Mouse (Mus musculus) left cerebral cortex, postnatal 10 days (tissue): ENCODE data around the gene Krt14. TPM values are rescaled to one million over a fixed set of nuclear protein-coding genes. Genes with fewer than 3 reads are reported as not detected.

Source experiments
- DNase-seq, 2 experiments: peaks; one replicate each; pipeline ENCODE4 v3.0.0; 2021 to 2022; ENCODE audit warnings: low spot score in 2 of 2, mixed read lengths in 1 of 2; ENCODE audit errors: extremely low spot score in 1 of 2
- intact Hi-C: fragments of 180-260 bp; cut with DNase I; formaldehyde crosslinking; loops from one replicate; pipeline ENCODE4 v1.15.1; 2025
- total RNA-seq, 2 experiments: library from RNA; stranded (reverse); gene quantifications; 2 replicates each; pipeline ENCODE4 v1.2.3; 2021

The Krt14 gene
- total RNA-seq, 2 experiments from 2014 or later: not detected

DNA sequence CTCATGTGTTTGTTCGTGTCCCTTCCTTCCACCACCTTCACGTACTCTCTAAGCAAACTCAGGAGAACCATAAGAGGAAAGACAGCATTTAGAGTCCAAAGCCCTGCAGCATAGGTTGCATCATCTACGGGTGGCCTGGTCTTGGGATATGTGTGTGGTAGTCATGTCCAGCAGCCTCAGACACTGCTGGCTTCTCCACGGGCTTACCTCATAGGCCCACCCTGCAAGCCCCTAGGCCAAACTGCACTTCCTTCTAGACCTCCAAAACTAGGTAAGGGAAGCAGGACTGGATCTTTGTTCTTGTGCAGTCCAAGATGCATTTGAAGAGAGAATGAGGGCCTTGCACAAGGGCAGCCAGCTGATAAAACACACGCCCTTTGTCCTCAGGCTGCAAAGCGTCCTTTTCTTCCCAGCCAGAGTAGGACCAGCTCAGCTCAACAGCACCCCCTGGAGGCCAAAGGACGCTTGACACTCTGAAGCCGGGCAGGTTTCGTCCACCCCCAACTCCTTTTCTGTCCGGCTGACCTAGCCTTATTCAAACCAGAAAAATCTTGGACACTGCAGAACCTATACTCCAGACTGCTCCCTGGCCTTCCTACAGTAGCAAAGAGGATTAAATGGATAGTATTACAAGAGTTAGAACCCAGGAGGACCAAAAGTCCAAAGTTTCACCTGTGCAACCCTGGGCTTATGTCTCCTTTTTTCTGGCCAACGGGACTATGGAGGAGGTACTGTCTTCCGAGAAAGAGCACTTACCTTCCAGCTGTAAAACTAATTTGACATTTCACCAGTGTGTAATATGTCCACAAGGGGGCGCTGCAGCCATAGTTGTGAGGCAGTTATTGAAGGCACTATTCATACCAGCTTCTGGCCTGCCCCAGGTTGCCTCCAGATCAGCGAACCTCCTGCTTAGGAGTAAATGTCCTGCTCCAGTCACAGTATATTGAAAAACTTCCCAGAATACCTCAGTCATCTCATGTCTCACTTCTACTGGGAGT is 38.3 kb downstream of the Krt14 start:
- peak; percentile 57 to 76 for DNase-seq
- intact Hi-C loops: loop anchor here (2.0 to 10.0 kb wide), 3 partner anchors 112 to 784 kb away; partner anchors contain the start of gene Krt10

DNA sequence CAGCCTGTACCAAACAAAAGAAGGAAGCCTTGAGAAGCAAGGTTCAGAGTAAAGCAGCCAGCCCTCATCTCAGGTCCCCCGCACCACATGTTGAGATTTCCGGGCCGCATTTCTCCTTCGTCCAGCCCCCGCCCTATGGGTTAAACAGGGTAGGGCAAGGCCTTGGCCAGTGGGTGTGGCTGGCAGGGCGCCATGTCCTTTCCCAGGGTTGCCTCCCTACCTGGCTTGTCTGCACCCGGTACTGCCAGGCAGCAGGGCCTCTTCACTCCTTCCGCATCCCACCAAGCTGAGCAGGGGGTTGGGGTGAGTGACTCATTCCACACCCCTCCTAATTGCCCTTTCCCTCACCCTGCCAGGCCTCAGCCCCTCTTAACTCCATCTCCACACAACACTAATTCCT is 39.3 kb downstream of the Krt14 start:
- DNase-seq: peak in 1 of 2 experiments; percentile 59
- intact Hi-C loops: loop anchor here (2.0 to 10.0 kb wide), 3 partner anchors 113 to 783 kb away; partner anchors contain the start of gene Krt10

DNA sequence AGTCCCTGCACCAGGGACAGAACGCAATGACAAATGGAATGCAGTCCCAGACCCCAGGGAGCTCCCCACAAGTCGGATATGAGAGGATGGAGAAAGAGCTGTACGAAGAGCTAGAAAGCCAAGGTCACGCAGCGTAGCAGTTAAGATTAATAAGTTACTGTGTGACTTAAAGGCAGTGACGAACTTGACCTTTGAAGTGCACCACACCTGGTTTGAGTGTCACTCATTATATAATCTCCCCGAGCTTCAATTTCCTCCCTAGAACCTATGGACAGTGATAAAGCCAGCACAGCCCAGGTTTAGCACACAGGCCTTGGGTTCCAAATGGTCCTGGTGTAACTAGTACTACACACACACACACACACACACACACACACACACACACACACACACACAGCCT is 43.0 kb downstream of the Krt14 start:
- intact Hi-C loops: loop anchor here (10.0 kb wide), 1 partner anchor 780 kb away; the partner anchor contains the start of gene Krt10
- DNase-seq: no peak

DNA sequence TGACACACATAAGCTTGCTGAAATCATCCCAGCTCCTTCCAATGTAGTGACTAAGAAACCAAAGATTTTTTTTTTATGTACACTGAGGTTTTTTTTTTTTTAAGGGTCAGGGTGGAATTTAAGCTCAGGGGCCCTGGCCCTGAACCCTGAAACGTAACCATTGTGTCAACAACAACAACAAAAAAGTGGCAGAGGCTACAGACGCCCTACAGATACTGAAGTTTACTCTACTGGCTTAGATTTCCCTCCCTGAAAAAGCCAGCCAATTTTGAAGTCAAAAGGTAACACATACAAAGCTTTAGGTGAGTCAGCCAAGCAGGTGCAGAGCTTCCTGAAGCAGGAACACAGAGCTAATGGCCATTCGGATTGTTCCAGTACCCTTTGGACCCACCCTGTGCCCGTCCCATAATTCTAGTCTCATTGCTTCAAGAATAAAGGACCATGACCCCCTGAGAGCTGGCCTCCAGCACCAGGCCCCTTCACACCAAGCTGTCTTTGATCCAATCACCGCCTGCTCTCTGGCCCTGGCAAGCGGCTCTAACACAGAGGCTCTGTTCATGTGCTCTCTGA is 49.4 kb downstream of the Krt14 start:
- no peak for DNase-seq
- intact Hi-C loops: no loop called here

DNA sequence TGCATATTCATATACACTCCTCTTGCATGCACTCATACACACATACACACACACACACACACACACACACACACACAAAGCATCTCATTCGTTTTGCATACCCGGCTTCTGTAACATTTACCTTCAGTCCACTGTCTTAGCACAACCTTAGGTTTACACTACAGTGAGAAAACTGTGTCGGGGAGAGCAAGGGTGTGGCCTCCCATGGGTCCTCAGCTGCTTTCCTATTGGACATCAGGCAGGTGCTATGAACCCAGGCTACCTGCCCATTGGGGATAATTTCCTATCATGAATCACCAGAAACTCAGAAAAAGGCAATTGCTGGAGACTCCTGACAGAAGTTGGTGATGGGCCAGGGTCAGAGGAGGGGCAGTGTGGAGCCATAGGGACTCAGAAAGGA is 50.0 kb downstream of the Krt14 start:
- intact Hi-C loops: no loop called here

DNA sequence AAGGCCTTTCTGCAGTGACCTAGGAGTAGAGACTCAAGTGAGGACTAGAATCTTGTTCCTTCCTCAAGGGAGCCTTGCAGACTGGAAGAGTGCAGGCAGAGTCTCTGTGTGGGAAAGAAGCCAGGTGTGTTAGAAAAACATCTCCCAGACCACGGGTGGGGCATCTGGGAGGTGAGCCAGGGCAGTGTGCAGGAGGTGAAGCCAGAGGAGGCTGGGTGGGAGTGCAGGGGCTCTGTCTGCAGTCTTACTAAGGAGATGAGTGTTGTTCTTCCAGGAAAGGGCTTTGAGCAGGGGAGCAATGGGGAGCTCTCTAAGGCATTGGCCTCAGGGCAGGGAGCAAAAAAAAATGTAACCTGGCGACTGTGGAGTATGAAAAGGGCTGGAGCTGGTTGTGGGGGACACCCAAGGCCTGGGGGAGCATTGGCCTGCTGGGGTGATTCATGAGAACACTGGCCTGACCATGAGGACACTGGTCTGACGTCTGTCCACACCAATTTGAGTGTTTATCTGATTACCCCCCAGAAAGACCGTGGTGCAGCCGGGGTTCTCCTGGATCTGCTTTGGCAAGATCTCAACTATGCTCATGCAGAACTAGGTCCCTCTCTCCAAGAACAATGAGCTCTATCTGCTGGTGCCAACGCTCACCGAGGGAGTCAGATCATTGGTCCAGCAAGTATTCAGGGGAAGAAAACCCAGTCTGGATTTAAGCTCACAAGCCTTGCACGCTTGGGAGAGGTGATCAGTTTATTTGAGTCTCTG is 51.7 kb downstream of the Krt14 start:
- no peak for DNase-seq
- intact Hi-C loops: no loop called here

More for the DNA sequence above, 50.0 kb downstream of the Krt14 start:
- DNase-seq: no peak

Other genes starting within 250 kb of the Krt14 start
- gene Krtap29-1, start 228.5 kb downstream of the Krt14 start, total RNA-seq: not detected
- not detected for gene Krtap16-1, start 221.0 kb downstream of the Krt14 start, total RNA-seq
- gene Krtap17-1, start 213.6 kb downstream of the Krt14 start, total RNA-seq: not detected
- not detected for gene Krt33a, start 191.3 kb downstream of the Krt14 start, total RNA-seq
- not detected for gene Krt33b, start 177.7 kb downstream of the Krt14 start, total RNA-seq
- not detected for gene Krt34, start 166.0 kb downstream of the Krt14 start, total RNA-seq
- not detected for gene Krt31, start 157.0 kb downstream of the Krt14 start, total RNA-seq
- gene Krt32, start 119.3 kb downstream of the Krt14 start, total RNA-seq: not detected
- gene Krt35, start 111.3 kb downstream of the Krt14 start, total RNA-seq: not detected
- not detected for gene Krt36, start 101.9 kb downstream of the Krt14 start, total RNA-seq
- not detected for gene Krt13, start 86.0 kb downstream of the Krt14 start, total RNA-seq
- not detected for gene Krt15, start 71.6 kb downstream of the Krt14 start, total RNA-seq
- gene Krt19, start 58.9 kb downstream of the Krt14 start, total RNA-seq: 1 to 10 TPM in 1 of 2 experiments, under 1 TPM in 1; 0.73 to 1.1 TPM
- gene Krt9, start 14.3 kb downstream of the Krt14 start, total RNA-seq: 1 to 10 TPM; 1.7 to 2.2 TPM
- gene Krt16, start 41.4 kb upstream of the Krt14 start, total RNA-seq: not detected
- gene Krt17, start 53.5 kb upstream of the Krt14 start, total RNA-seq: not detected
- gene Krt42, start 62.3 kb upstream of the Krt14 start, total RNA-seq: not detected
- 100 to 1,000 TPM; 770 to 774 TPM for gene Eif1, start 112.3 kb upstream of the Krt14 start, total RNA-seq
- not detected for gene Gast, start 126.9 kb upstream of the Krt14 start, total RNA-seq
- gene Hap1, start 148.6 kb upstream of the Krt14 start, total RNA-seq: 100 to 1,000 TPM; 109 to 139 TPM
- 10 to 100 TPM; 46.3 to 49.9 TPM for gene Jup, start 190.2 kb upstream of the Krt14 start, total RNA-seq
- 1 to 10 TPM; 6.7 to 7.1 TPM for gene P3h4, start 207.3 kb upstream of the Krt14 start, total RNA-seq
- 10 to 100 TPM; 12.2 to 13.1 TPM for gene Fkbp10, start 208.1 kb upstream of the Krt14 start, total RNA-seq
- gene Nt5c3b, start 234.3 kb upstream of the Krt14 start, total RNA-seq: 10 to 100 TPM; 71.4 to 77.1 TPM
- gene Klhl10, start 234.4 kb upstream of the Krt14 start, total RNA-seq: 1 to 10 TPM; 1.6 to 1.9 TPM